Mouse (Mus musculus) liver, embryonic 13.5 days (tissue): Measurements from ENCODE around the gene Lcmt2. TPM values are rescaled to one million over a fixed set of nuclear protein-coding genes. Genes with fewer than 3 reads are reported as not detected.

Source experiments
- ATAC-seq: fragments of 200-750 bp; cut with Nextera tagmentation; 2 replicates; pipeline ENCODE4 v1.8.0; 2017; ENCODE audit warnings: low read depth, mild to moderate bottlenecking, moderate number of reproducible peaks, moderate library complexity
- DNase-seq: peaks from one replicate; pipeline ENCODE4 v3.0.0; 2022
- H3K27ac ChIP-seq: fragments of 300-500 bp; sonication (generic); 2 replicates; pipeline ENCODE4 v1.5.1; 2015; ENCODE audit warnings: moderate library complexity, mild to moderate bottlenecking, inconsistent platforms
- H3K27me3 ChIP-seq: fragments of 300-500 bp; sonication (generic); 2 replicates; pipeline ENCODE4 v1.6.1; 2015; ENCODE audit warnings: mild to moderate bottlenecking, inconsistent platforms
- H3K36me3 ChIP-seq: fragments of 300-500 bp; sonication (generic); 2 replicates; pipeline ENCODE4 v1.6.1; 2015; ENCODE audit warnings: mild to moderate bottlenecking, inconsistent platforms
- H3K4me1 ChIP-seq: fragments of 300-500 bp; sonication (generic); replicated peaks from 2 replicates; pipeline ENCODE4 v1.6.1; 2015; ENCODE audit warnings: inconsistent platforms
- H3K4me2 ChIP-seq: fragments of 300-500 bp; sonication (generic); 2 replicates; pipeline ENCODE4 v1.6.1; 2015; ENCODE audit warnings: inconsistent platforms, mild to moderate bottlenecking, moderate library complexity
- H3K4me3 ChIP-seq: fragments of 300-500 bp; sonication (generic); replicated peaks from 2 replicates; pipeline ENCODE4 v1.5.1; 2015; ENCODE audit warnings: mild to moderate bottlenecking, inconsistent platforms
- H3K9ac ChIP-seq: fragments of 300-500 bp; sonication (generic); 2 replicates; pipeline ENCODE4 v1.6.1; 2015; ENCODE audit warnings: mild to moderate bottlenecking, inconsistent platforms
- H3K9me3 ChIP-seq: fragments of 300-500 bp; sonication (generic); replicated peaks from 2 replicates; pipeline ENCODE4 v1.6.1; 2016; ENCODE audit warnings: inconsistent platforms
- WGBS: fragments of 180-500 bp; shearing (Covaris S2); methylation state at CpG from one replicate; pipeline ENCODE4 v1.1.7; 2015; ENCODE audit not compliant: insufficient replicate concordance; 5-methylcytosine and 5-hydroxymethylcytosine counted together
- polyA plus RNA-seq: library from polyadenylated mRNA; unstranded; fragments of >200 nt; fragmentation: Nextera tagmentation; extraction: Ambion mirVana; gene quantifications from 2 replicates; pipeline ENCODE4 v1.2.1, GENCODE M21; 2015

Gene Lcmt2
- polyA plus RNA-seq, result 10.5 and 12.8 TPM in 2 replicates

- H3K4me1 ChIP-seq, result peaks cover 40% of the 10 kb centered on the region
- DNase-seq, result peak; percentile 80
- peak within 1 kb of the TSS; percentile 87 for H3K9ac ChIP-seq
- H3K4me2 ChIP-seq, result peak within 1 kb of the TSS; percentile 98
- no peaks in the 10 kb centered on the region for H3K27me3 ChIP-seq
- H3K27ac ChIP-seq, result peak within 1 kb of the TSS; percentile 89
- WGBS, result under 1% methylated on average over 87 of the region's 87 CpGs
- peaks cover 30% of the 10 kb centered on the region for H3K36me3 ChIP-seq
- H3K4me3 ChIP-seq, result peak within 1 kb of the TSS; percentile 77
- ATAC-seq, result peak; percentile 96
- H3K9me3 ChIP-seq, result no peaks in the 10 kb centered on the region
These were observed at the start of gene Lcmt2, which contains the start of gene Adal for GRCm38 (mm10) chr2:121140018-121140882. TSS of gene Lcmt2 (minus strand) at chr2:121140653. TSS of gene Adal (plus strand) at chr2:121140428.

DNA sequence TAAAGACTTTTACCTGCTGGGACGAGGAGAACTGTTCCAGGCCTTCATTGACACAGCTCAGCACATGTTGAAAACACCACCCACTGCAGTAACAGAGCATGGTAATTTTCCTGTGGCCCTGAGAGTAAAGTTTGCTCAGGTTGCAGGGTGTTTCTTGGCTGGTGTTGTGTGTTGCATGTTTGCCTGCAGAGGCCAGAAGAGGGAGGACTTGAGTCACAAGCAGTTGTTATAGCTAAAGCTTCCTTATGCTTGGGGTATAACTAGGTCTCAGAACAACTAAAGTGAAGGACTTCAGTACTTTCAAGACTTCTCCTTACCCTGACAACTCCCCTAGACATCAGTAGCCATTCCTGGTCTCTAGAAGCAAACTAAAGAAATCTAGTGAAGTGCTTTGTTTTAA is 48.1 kb upstream of the Lcmt2 start:
- Histone ChIP-seq H3K36me3 (peaks cover 87% of the 10 kb centered on the region), H3K4me2 (no peak overlapping the region), H3K27me3 (no peaks in the 10 kb centered on the region), H3K9me3 (no peaks in the 10 kb centered on the region), H3K4me3 (no peak overlapping the region), H3K9ac (no peak overlapping the region), H3K27ac (no peak overlapping the region), H3K4me1 (no peaks in the 10 kb centered on the region)
- WGBS, result 80% methylated on average over 1 of the region's 1 CpGs
- no peak for ATAC-seq
- DNase-seq, result no peak

GRCm38 (mm10) chr2:121184142-121184541 is 43.7 kb upstream of the Lcmt2 start:
- no peaks in the 10 kb centered on the region for H3K9me3 ChIP-seq
- no peaks in the 10 kb centered on the region for H3K27me3 ChIP-seq
- no peak overlapping the region for H3K4me3 ChIP-seq
- WGBS, result 89% methylated on average over 7 of the region's 7 CpGs
- ATAC-seq, result no peak
- peaks cover 72% of the 10 kb centered on the region for H3K36me3 ChIP-seq
- no peak overlapping the region for H3K9ac ChIP-seq
- no peak overlapping the region for H3K27ac ChIP-seq
- no peaks in the 10 kb centered on the region for H3K4me1 ChIP-seq
- H3K4me2 ChIP-seq, result no peak overlapping the region
- DNase-seq, result no peak

DNA sequence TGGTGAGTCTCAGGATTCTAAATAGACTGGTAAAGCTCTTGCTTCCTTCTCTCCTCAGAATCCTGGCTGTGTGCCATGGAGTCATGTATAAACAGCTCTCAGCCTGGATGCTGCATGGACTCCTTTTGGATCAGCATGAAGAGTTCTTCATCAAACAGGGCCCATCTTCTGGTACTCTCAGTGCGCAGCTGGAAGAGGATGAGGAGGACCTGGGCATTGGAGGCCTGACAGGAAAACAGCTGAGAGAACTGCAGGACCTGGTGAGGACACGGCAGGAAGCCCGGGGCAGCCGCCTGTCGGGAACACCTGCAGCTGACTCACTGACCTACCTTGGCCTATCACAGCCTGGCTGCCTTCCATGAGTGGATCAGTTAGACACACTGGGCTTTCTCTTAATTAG is 43.0 kb upstream of the Lcmt2 start:
- Histone ChIP-seq H3K9ac (no peak overlapping the region), H3K9me3 (no peaks in the 10 kb centered on the region), H3K27ac (no peak overlapping the region), H3K36me3 (peaks cover 72% of the 10 kb centered on the region), H3K4me3 (no peak overlapping the region), H3K4me1 (no peaks in the 10 kb centered on the region), H3K27me3 (no peaks in the 10 kb centered on the region), H3K4me2 (no peak overlapping the region)
- DNase-seq (no peak), ATAC-seq (no peak)
- 89% methylated on average over 5 of the region's 5 CpGs for whole genome bisulfite sequencing

DNA sequence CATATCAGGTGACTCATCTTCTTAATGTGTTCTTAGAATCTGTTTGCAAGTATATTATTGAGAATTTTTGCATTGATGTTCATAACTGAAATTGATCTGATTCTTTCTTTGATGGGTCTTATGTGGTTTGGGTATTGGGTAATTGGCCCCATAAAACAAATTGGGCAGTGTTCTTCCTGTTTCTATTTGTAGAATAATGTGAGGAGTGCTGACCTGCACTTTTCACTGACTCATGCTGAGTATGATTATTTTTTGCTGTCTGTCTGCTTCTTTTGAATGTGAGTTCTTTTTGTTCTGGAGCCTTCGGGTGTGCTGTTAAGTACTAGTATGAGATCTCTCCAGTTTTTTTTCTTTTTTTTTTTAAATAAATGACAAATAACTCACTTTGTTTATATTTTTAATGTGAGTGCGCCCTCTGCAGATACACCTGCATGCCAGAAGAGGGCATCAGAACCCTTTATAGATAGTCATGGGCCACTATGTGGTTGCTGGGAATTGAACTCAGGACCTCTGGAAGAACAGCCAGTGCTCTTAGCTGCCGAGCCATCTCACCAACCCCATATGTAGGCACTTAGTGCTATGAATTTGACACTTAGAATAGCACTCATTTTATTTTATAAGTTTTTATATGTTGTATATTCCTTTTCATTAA is 38.5 kb upstream of the Lcmt2 start:
- no peaks in the 10 kb centered on the region for H3K27me3 ChIP-seq
- no peaks in the 10 kb centered on the region for H3K9me3 ChIP-seq
- peaks cover 81% of the 10 kb centered on the region for H3K36me3 ChIP-seq
- no peak overlapping the region for H3K4me3 ChIP-seq
- H3K27ac ChIP-seq, result no peak overlapping the region
- H3K9ac ChIP-seq, result no peak overlapping the region
- H3K4me1 ChIP-seq, result no peaks in the 10 kb centered on the region
- WGBS, result 78% methylated on average over 3 of the region's 3 CpGs
- H3K4me2 ChIP-seq, result no peak overlapping the region
- DNase-seq, result no peak
- no peak for ATAC-seq

DNA sequence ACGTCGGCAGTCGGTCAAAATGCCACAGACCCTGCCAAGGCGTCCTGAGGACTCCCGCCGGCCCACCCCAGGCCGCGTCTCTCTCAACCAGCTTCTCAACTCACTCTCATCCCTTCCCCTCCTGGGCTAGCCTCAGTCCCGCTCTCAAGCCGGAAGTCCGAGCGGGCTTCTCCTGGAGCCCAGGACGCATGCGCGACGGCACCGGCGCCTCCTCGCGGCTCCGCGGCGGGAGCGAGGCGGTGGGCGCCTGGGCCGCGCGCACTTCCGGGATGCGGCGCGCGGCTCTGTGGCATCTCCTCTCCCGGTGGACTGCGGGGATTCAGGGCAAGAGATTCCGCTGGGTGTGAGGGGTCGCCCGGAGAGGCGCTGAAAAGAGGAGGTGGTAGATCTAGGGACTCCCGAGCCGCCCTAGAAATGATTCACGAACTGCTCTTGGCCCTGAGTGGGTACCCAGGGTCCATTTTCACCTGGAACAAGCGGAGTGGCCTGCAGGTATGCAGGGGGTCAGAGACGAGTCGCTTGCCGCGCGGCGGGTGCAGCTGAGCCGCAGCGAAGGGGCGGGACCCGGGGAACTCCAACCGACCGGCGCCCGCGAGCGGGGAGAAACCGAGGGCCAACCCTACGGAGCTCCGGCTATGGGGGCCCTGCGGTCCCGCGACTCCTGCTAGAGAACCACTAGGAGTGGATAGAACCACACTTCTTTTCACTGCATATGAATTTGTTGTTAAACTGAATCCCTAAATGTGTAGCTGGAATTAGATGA is 30.7 kb upstream of the Lcmt2 start, which contains the start of gene Zscan29:
Gene Zscan29, minus strand, starts transcription at position 146 of the 763 bp plus-strand sequence.
- peak; percentile 94 for ATAC-seq
- under 1% methylated on average over 66 of the region's 66 CpGs for WGBS

GRCm38 (mm10) chr2:121170481-121170971 is 30.1 kb upstream of the Lcmt2 start, which contains the start of gene Tubgcp4:
TSS of gene Tubgcp4 (plus strand) at chr2:121170654.
- Histone ChIP-seq H3K9ac (peak within 1 kb of the TSS; percentile 92), H3K9me3 (no peaks in the 10 kb centered on the region), H3K4me1 (peaks cover 34% of the 10 kb centered on the region), H3K36me3 (peaks cover 42% of the 10 kb centered on the region), H3K27me3 (no peaks in the 10 kb centered on the region), H3K27ac (peak within 1 kb of the TSS; percentile 93), H3K4me2 (peak within 1 kb of the TSS; percentile 90), H3K4me3 (peak within 1 kb of the TSS; percentile 89)
- ATAC-seq (peak; percentile 37), DNase-seq (peak; percentile 45)
- under 1% methylated on average over 38 of the region's 38 CpGs for WGBS

More for the DNA sequence above, 30.7 kb upstream of the Lcmt2 start, which contains the start of gene Zscan29:
- Histone ChIP-seq H3K4me3 (peak within 1 kb of the TSS; percentile 89), H3K9ac (peak within 1 kb of the TSS; percentile 92), H3K27ac (peak within 1 kb of the TSS; percentile 93), H3K36me3 (peaks cover 44% of the 10 kb centered on the region), H3K9me3 (no peaks in the 10 kb centered on the region), H3K4me2 (peak within 1 kb of the TSS; percentile 90), H3K4me1 (peaks cover 34% of the 10 kb centered on the region), H3K27me3 (no peaks in the 10 kb centered on the region)
- peak; percentile 83 for DNase-seq

DNA sequence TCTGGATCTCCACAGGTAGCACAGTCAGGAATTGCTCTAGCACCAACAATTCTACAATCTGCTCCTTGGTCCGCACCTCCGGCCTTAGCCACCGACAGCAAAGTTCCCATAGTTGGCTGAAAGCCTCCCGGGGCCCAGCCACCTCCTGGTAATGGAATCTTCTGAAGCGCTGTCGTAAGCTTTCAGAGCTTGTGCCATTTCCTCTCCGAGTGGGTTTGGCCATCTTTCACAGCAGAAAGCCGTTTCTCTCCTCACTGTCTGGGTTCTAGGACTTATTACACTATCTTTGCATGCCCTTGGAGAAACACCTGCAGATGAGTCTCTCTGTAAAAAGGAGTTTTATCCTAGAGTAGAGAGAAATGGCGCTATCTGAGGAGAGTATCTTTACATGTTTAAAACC is 29.4 kb upstream of the Lcmt2 start:
- Histone ChIP-seq H3K4me1 (peaks cover 34% of the 10 kb centered on the region), H3K4me2 (peak overlapping the region; percentile 90), H3K9me3 (no peaks in the 10 kb centered on the region), H3K27me3 (no peaks in the 10 kb centered on the region), H3K4me3 (peak overlapping the region; percentile 89), H3K36me3 (peaks cover 36% of the 10 kb centered on the region), H3K27ac (peak overlapping the region; percentile 93; the same call in 1 of the 2 replicates), H3K9ac (peak overlapping the region; percentile 92)
- WGBS, result 8% methylated on average over 9 of the region's 9 CpGs
- ATAC-seq (no peak), DNase-seq (no peak)

DNA sequence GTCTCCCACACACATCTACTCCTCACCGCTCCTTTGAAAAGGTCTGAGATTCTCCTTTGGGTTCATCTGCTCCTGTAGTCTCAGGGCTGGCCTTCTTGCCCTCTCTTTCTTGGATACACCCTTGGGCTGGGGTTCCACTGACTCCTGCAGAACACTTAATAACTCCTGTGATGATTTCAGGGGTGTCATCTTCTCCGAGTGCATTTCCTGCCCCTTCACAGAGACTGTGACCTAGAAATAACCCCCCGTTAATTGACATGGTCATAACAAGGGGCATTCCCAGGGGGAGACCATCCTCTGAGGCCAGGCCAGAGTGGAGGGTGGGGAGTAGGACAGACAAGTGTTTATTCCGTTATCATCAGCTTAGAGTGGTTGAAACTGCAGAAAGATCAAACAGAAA is 28.7 kb upstream of the Lcmt2 start:
- Histone ChIP-seq H3K27ac (no peak overlapping the region), H3K27me3 (no peaks in the 10 kb centered on the region), H3K4me3 (peak overlapping the region; percentile 89), H3K4me2 (peak overlapping the region; percentile 90), H3K4me1 (peaks cover 34% of the 10 kb centered on the region), H3K36me3 (peaks cover 35% of the 10 kb centered on the region), H3K9me3 (no peaks in the 10 kb centered on the region), H3K9ac (peak overlapping the region; percentile 92)
- ATAC-seq (no peak), DNase-seq (no peak)
- WGBS, result 57% methylated on average over 4 of the region's 4 CpGs

DNA sequence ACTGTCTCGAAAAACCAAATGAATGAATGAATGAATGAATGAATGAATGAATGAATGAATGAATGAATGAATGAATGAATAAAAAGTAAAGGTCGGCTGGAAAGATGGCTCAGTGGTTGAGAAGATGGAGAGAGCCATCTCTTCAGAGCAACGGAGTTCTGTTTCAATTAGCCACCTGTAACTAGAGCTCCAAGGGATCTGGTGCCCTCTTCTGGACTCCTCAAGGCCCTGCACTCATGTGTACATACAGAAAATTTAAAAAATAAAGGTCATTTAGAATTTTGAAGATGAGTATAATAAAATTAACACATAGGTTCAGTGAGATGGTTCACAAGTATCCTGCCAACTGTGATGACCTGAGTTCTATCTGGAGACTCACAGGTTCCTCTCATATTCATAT is 12.6 kb upstream of the Lcmt2 start:
- Histone ChIP-seq H3K4me2 (no peak overlapping the region), H3K9me3 (no peaks in the 10 kb centered on the region), H3K36me3 (peaks cover 49% of the 10 kb centered on the region), H3K4me1 (peaks cover 4% of the 10 kb centered on the region), H3K27ac (no peak overlapping the region), H3K9ac (no peak overlapping the region), H3K4me3 (no peak overlapping the region), H3K27me3 (no peaks in the 10 kb centered on the region)
- DNase-seq (no peak), ATAC-seq (no peak)
- 74% methylated on average over 3 of the region's 3 CpGs for WGBS

DNA sequence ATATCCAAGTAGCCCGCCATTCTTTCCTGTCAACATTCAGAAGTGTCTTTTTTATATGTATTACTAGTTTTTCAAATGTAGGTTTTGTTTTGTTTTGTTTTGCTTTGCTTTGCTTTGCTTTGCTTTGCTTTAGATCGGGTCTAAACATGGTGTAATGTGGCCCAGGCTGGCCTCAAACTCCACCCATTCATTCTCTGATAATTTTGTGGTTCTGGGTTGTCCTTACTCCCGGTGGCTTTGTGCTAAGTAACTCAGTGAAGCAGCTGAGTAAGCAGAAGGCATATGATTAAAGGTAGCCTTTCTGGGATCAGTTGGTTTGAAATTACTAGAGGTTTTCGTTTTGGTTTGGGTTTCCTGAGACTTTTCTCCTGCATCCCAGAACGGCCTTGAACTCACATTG is 9.2 kb upstream of the Lcmt2 start:
- Histone ChIP-seq H3K27ac (no peak overlapping the region), H3K9ac (no peak overlapping the region), H3K4me1 (peaks cover 4% of the 10 kb centered on the region), H3K36me3 (peaks cover 48% of the 10 kb centered on the region), H3K4me2 (no peak overlapping the region), H3K27me3 (no peaks in the 10 kb centered on the region), H3K4me3 (no peak overlapping the region), H3K9me3 (no peaks in the 10 kb centered on the region)
- 51% methylated on average over 5 of the region's 5 CpGs for WGBS
- DNase-seq (no peak), ATAC-seq (no peak)
